Mouse (Mus musculus): ENCODE results near the gene Dbndd1.
"Not testable (repeated sequence)": the region's sequence is repeated elsewhere in the genome, so short reads cannot be mapped to it uniquely, and the experiment has no call there.

Gene Dbndd1

DNA sequence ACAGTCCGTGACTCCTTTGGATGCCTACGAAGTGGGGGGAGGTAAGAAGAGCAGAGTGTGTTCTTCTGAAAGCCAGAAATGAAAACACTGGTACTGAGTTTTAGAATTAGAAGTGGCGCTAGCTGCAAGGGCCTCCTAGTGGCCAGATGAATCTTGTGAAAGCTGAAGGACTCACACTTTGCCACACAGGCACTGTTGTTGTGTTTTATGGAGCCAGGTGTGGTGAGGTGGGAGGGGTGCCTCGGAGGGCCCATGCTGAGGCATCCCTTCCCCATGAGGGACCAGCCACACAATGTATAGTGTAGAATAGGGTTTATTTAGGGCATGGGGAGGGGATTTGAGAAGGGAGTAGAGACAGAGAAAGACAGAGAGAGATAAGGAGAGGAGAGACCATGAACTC is 17.6 kb downstream of the Dbndd1 start:
- DNase-seq (ENCODE audit: low spot score in 2 of 2): no peak

GRCm38 (mm10) chr8:123492898-123493297 is 22.4 kb downstream of the Dbndd1 start:
- no peak for DNase-seq (ENCODE audit: low spot score in 2 of 2)

- no peak for DNase-seq (ENCODE audit: low spot score in 2 of 2)
Measured at GRCm38 (mm10) chr8:123491280-123492075, 23.8 kb downstream of the Dbndd1 start.

DNA sequence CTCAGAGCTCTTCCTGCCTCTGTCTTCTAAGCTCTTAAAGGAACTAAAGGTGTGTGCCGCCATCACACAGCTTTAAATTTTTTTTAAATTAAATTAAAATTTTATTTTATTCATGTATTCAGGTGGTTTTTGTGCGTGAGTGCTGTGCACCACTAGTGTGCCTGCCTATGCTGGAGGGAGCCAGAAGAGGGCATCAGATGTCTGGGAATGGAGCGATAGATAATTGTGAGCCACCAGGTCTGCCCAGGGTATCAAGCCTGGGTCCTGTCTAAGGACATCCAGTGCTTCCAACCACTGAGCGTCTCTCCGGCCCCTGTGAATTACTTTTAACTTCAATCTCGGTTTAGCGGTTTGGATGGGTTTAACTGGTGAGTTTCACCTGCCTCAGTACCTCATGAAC is 32.6 kb downstream of the Dbndd1 start:
- DNase-seq (ENCODE audit: low spot score in 2 of 2): no peak

GRCm38 (mm10) chr8:123478456-123479218 is 36.6 kb downstream of the Dbndd1 start:
- DNase-seq (ENCODE audit: low spot score in 2 of 2): no peak

GRCm38 (mm10) chr8:123477737-123478258 is 37.5 kb downstream of the Dbndd1 start, which contains the start of gene Afg3l1:
TSS of gene Afg3l1 (plus strand) at chr8:123477903.
- DNase-seq (ENCODE audit: low spot score in 2 of 2): peak; percentile 89 to 91

DNA sequence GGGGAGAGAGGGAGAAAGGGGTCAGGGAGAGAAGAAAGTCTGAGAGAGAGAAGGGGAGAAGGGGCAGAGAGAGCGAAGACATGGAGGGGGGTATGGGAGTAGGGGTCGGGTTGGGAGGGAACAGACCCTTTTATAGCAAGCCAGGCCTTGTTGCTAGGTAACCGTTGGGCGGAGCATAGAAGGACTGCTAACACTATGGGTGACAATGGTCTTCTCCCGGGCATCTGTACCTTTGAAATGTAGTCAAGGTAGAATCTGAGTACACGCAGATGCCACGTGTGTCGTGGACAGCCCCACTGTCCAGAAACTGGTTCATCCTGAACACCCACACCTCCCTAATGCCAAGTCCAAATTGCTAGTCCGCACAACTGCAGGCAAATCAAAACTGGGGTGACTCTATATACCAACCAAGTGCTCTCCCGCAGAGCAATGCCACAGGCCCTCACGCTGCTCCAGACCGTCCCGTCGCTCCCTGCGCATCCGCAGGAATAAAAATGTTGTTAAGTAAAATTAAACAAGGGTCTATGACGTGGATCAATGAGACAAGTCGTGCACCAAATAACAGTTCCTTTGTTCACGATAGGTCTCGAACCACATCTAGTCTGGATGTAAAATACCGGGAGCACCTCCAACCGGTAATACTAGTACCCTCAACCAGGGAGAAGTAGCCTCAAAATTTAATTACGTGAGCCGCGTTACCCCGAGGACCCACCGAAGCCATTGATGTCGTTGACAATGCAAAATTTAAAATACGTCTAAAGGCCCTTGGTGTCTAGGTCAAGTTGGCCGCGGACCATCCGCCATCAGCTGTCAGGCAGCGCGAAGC is 38.1 kb downstream of the Dbndd1 start:
- DNase-seq (ENCODE audit: low spot score in 2 of 2): no peak

DNA sequence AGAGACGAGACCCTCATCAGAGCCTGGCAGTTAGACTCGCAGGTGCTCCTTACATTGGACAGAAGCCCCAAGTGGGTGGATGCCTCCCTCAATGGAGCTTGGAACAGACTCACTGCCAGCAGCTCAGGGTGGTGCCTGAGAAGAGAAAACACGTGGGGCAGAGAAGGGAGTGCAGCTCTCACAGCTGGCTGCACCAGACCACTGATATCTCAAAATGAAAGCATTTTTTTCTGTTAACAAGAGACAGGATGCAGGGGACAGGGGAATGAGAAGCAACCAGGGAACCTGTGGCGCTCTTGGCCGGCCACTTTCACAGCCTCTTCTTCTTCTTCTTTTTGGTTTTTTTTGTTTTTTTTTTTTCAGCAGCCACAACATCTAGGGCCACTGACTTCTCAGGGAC is 40.7 kb downstream of the Dbndd1 start:
- DNase-seq (ENCODE audit: low spot score in 2 of 2): not testable (repeated sequence)

DNA sequence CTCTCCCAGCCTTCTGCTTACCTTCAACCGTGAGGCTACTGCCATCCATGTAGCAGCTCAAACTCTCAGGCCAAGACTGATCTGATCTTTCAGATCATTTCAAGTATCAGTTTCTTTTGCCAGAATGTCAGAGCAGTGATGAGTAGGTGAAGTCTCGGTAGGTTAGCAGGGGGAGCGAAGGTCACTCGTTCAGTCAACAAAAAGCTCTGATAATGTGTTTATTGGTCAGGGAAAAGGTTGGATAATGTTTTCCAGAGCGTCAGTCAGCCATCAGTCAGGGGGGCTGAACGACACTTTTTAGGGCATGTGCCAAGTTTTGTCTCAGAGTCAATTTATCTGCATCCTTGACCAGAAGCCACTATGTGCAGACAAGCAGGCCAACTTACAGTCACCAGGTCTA is 42.3 kb downstream of the Dbndd1 start:
- DNase-seq (ENCODE audit: low spot score in 2 of 2): not testable (repeated sequence)

DNA sequence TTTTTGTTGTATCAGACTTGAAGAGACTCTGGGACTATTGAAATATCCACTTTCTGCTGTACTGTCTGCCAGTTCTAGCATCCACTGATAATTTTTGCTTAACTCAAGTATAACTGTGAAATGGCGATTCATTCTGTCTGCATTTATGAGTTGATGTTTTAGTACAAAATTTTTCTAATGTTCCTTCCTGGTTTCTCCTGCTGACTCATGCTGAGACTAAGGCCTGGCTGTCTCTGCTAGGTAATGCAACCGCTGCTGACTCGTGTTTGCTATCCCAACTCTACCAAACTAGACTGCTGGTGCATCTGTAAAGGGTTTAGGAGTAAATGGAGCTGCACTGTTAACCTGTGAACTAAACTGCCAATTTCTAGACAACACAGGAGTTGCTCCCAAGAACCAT is 47.8 kb downstream of the Dbndd1 start:
- DNase-seq (ENCODE audit: low spot score in 2 of 2): no peak

GRCm38 (mm10) chr8:123463651-123464050 is 51.6 kb downstream of the Dbndd1 start:
- DNase-seq (ENCODE audit: low spot score in 2 of 2): no peak
